Mouse (Mus musculus) kidney, adult 18-20 months (tissue): Measurements from ENCODE around the gene Utrn.

Experiments used
- DNase-seq: peaks from one replicate; pipeline ENCODE4 v3.0.0; 2021

Utrn gene

GRCm38 (mm10) chr10:12869029-12869671 is at the start of gene Utrn:
Utrn (minus strand) TSS chr10:12869365.
- peak; percentile 87 for DNase-seq

GRCm38 (mm10) chr10:12917626-12918025 is 48.5 kb upstream of the Utrn start:
- no peak for DNase-seq

- DNase-seq: no peak
These were observed 47.2 kb upstream of the Utrn start for GRCm38 (mm10) chr10:12916376-12916775.

- DNase-seq: no peak
These were observed 46.7 kb upstream of the Utrn start for GRCm38 (mm10) chr10:12915826-12916225.

GRCm38 (mm10) chr10:12914203-12914602 is 45.0 kb upstream of the Utrn start:
- DNase-seq: no peak

- DNase-seq: no peak
These were observed 42.9 kb upstream of the Utrn start for GRCm38 (mm10) chr10:12911981-12912530.

- no peak for DNase-seq
These were observed 42.3 kb upstream of the Utrn start for GRCm38 (mm10) chr10:12911451-12911850.

GRCm38 (mm10) chr10:12909891-12910290 is 40.7 kb upstream of the Utrn start:
- no peak for DNase-seq

GRCm38 (mm10) chr10:12909179-12909578 is 40.0 kb upstream of the Utrn start:
- DNase-seq: no peak

GRCm38 (mm10) chr10:12904140-12904528 is 35.0 kb upstream of the Utrn start:
- no peak for DNase-seq

- no peak for DNase-seq
These were observed 34.4 kb upstream of the Utrn start for GRCm38 (mm10) chr10:12903440-12904139.

GRCm38 (mm10) chr10:12899901-12900300 is 30.7 kb upstream of the Utrn start:
- DNase-seq: no peak

GRCm38 (mm10) chr10:12893339-12893738 is 24.2 kb upstream of the Utrn start:
- DNase-seq: no peak

GRCm38 (mm10) chr10:12888373-12888772 is 19.2 kb upstream of the Utrn start:
- no peak for DNase-seq

- DNase-seq: no peak
These were observed 18.6 kb upstream of the Utrn start for GRCm38 (mm10) chr10:12887792-12888191.

GRCm38 (mm10) chr10:12884308-12884948 is 15.3 kb upstream of the Utrn start:
- DNase-seq: peak; percentile 76

GRCm38 (mm10) chr10:12881911-12882310 is 12.7 kb upstream of the Utrn start:
- no peak for DNase-seq

GRCm38 (mm10) chr10:12879313-12879695 is 10.1 kb upstream of the Utrn start:
- no peak for DNase-seq

GRCm38 (mm10) chr10:12878661-12879312 is 9.6 kb upstream of the Utrn start:
- DNase-seq: no peak

- DNase-seq: no peak
These were observed 7.3 kb upstream of the Utrn start for GRCm38 (mm10) chr10:12876426-12876825.

- DNase-seq: no peak
These were observed 6.2 kb upstream of the Utrn start for GRCm38 (mm10) chr10:12875410-12875809.

GRCm38 (mm10) chr10:12874577-12875277 is 5.6 kb upstream of the Utrn start:
- DNase-seq: no peak

GRCm38 (mm10) chr10:12869846-12870245 is 681 bp upstream of the Utrn start:
- DNase-seq: no peak
